Mouse (Mus musculus): ENCODE results near the gene Tnfrsf13b. TPM values are rescaled to one million over a fixed set of nuclear protein-coding genes. Genes with fewer than 3 reads are reported as not detected.
A peak's percentile ranks its signal among the peaks of the same experiment; 100 is the strongest.
"Not testable (repeated sequence)": the region's sequence is repeated elsewhere in the genome, so short reads cannot be mapped to it uniquely, and the experiment has no call there.

Tnfrsf13b gene
- total RNA-seq, 2 experiments from 2014 or later = 1.1 to 1.4 TPM

DNA sequence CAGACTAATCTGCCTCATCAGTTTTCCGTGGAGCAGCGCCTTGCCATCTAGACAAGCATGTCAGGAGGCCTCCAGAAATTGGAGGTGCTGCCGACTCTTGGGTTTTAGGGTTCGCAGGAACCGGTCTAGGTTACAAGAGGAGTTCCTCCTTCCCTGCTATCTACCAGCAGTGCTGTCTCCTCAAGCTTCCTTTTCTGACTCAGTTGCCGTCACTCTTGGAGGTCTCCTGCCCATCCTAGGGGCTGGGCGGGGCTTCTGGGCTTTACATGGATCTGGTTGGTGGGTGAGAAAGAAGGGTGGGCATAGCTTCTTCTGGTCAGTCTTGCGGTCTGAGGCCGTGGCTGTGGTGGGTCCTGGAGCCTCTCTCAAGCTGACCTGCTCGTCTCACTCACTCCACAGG, 2.8 kb downstream of the Tnfrsf13b start:
- DNase-seq = no peak

DNA sequence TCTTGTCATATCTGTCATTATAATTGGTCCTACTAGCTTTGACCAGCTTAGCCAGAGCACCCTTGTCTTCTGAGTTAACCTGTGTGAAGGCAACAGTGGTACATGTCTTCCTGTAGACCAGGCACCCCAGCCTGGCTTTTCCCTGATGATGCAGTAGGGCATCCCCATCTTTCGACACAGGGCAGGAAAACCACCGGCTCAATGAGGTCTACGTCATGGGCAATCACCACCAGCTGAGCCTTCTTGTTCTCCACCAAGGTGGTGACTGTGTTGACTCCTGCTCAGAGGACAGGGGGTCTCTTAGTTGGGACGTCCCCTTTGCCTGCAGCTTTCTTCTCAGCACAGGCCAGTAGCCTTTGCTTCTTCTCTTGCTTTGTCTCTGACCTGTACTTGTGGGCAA, 4.1 kb downstream of the Tnfrsf13b start:
- not testable (repeated sequence) for DNase-seq

DNA sequence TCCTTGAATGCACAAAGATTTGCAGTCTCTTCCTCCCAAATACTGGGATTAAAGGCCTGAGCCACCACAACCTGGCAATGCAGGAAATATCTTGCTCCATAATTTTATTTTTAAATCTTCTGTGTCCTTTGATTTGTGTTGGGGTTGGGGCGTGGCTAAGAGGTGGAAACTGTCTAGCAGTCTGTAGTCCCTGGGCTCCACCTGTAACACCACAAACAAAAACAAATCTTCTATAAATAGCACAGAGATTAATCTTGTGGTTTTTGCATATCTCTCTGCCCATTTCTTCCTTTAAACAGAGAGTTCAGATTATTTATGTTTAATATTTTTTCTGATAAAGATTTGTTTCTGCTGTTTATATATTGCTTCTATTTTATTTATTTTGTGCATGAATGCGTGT, 6.4 kb downstream of the Tnfrsf13b start:
- DNase-seq = no peak

DNA sequence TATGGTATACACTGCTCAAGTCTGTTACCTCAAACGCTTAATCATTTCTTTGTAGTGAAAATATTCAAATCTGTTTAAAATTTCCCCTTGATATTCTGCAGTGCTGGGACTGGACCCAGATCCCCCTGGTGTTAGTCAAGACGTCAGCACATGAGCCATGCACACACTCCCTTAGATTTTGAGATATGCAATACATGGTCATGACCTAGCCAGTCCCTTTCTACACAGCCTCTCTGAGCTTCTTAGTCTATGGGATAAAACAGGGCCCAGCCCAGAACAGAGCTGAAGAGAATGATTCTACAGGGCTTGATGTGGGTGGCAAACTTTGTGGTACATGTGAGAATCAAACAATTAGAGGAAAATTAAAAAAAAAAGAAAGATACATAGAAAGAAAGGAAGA, 15.1 kb downstream of the Tnfrsf13b start:
- no peak for DNase-seq

DNA sequence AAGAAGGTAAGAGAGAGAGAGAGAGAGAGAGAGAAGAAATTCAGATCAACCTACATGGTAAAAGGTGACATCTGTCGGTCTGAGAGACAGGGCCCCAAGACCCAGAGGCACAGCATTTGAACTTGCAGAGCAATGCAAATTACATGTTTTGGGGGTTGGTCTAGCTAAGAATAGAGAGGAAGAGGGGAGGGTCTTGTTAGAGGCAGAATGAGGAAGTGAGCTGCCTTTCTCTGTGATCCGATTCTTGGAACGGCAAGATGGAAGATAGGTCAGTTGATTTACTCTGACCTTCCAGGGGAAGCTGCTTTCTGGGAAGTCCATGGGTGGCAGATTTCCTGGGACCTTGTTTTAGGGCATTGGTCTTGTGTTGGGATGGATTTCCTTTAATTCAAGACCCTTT, 15.7 kb downstream of the Tnfrsf13b start:
- no peak for DNase-seq

DNA sequence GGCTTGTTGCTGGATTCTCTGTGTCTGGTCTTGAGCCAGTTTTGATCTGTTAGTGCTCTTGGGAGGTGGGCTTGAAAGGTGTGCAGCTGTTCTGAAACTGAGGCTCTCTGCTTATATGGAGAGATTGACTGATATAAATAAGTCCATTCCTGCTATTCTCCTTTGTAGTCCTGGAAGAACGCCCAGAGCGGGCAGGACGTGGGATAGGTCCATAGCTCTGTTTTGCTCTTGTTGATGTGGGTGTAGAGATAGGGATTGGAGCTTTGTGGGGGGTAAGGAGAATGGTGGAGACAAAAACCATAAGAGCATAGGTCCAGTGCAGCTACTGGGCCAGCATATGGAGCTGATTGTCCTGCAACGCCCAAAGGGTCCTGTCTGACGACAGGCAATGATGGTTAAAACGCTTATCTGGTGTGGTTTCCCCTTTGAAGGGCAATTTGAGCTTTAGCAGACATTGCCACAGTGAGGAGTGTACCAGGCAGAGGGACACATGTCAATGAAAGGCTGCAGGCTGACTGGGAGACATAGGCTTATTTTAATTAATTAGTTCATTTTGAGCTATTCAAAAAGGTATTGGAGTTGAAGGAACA, 16.5 kb downstream of the Tnfrsf13b start:
- DNase-seq = no peak

DNA sequence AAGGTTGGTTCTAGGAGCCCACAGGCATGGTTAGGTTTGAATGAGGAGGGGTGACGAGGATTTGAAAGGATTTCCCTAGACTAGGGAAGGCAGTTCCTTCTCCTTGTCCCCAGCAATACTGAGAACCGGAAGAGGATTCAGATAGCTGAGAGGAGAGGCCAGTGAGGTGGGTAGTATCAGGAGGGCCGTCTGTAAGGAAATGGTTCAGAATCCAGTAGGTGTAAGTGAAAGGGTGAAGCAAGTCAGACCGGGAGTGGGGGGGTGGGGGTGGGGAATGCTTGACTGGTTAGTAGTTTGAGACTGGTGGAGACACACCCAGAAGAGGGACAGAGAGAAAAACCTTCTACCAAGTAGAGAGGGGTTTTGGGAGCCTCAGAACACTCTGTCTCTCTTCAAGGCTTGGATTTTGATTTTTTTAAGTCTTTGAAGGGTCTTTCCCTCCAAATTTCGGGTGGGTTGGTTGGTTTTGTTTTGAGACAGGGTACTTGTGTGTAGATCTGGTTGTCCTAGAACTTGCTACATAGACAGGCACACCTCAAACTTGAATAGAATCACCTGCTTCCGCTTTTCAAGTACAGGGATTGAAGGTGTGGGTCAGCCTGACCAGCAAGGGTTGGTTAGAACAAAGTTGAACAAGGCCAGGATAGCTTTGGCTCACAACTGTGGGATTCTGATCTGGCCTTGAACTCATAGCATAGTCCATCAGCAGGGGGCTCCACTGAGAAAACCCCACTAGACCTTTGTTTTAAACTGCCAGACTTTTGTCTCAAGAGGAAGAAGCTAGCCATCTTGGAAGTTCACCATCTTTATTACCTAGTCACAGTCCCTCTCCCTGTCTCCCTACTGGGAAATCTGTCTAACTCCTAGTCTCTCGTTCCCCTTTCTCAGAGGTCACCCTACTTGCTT, 17.3 kb downstream of the Tnfrsf13b start:
- DNase-seq = no peak

DNA sequence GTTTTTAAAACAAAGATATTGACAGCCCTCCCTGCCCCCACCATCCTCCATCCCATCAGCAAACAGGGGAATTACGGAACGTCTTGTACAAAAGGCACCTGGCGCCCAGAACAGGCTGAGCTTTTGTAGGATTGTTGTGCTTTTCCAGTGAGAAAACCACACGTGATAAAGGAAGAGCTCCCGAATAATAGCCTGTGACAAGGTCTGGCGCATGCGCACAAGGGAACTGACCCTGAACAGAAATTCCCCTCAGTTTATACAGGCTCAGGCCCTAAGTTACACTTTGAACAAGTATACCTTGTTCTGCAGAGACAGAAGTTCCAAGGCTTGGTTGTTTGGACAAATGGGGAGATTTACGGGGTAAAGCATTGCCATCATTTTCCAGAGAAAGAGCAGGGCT, 19.0 kb downstream of the Tnfrsf13b start:
- no peak for DNase-seq

DNA sequence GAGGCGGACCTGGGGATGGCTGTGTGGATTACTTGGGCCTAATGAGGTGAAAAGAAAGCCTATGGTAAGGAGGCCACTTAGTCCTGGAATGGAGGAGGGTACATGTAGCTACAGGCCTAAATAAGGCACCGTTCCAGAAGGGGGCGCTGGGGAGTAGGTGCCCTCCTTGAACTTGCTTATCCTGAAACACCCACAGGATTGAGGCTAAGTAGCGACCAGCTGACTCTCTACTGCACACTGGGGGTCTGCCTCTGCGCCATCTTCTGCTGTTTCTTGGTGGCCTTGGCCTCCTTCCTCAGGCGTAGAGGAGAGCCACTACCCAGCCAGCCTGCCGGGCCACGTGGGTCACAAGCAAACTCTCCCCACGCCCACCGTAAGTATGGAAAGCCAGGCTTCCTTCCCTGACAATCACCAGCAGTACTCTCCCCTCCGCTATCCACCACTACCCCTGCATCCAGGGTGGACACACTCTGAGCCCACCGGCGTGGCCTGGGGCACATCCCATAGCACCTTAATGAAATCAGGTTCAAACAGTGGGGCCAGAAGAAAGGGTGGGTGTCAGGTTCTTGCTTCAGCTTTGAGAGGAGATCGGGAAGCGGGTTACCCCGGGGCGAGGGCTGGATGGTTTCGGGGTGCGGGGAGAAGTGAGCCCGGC, 20.2 kb downstream of the Tnfrsf13b start:
- DNase-seq = no peak

DNA sequence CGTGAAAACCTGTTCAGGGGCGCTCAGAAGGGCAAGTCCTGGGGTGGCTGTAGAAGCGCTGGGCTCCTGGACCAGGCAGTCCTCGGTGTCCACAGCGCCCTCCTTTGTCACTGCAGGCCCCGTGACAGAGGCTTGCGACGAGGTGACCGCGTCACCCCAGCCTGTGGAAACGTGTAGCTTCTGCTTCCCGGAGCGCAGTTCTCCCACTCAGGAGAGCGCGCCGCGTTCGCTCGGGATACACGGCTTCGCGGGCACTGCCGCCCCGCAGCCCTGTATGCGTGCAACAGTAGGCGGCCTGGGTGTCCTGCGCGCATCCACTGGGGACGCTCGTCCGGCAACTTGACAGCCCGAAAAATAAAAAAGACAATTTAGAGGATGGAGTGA, 20.7 kb downstream of the Tnfrsf13b start:
- peak in 1 of 2 experiments; percentile 31 for DNase-seq

DNA sequence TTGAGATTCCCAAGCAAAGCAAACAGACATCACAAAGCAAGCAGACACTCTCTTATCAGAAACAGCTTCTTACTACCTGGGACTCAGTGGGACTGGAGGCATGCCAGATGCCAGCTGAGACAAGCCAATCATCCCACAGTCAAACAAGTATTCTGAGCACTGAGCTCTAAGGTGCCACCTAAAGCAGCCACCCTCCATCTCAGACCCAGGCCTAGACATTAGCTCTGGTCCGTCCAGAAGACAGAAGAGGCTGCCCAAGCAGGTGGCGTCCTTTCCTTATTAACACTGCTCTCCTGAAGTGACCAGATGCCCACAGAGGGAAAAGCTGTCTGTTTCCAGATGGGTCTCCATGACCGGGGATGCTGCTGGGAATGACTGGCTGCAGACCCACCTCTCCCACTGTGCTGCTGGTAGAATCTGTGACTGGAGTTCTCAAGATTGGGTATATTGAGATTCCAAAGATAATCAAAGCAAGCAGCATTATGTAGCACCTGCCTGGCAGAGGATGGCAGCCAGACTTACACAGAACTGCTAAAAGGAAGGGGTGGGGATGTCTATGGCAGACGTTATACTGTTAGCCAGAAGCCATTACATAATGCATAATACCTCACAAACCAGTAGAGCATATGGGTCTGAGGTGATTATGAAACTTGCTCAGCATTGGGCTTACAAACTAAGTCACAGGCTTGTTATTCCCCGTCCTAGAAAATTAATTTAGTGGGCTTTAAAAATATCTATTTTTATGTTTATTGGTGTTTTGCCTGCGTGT, 23.9 kb downstream of the Tnfrsf13b start:
- DNase-seq = no peak

DNA sequence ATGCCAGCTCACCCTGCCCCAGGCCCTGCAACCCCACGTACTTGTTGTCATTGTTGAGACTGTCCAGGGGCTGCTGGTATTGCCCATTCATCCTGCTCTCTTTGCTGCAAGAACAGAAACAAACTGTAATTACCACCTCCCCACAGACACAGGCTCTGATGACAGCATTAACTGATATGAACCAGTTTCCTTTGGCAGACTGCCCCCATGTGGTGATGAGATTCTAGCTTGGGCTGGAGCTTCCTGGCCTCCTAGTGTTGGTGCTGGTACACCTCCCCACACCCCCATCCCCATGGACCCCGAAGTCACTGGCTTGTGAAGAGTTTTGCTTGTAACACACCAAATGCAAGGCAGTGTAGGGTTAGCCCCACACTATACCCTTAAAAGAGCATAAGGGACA, 29.2 kb downstream of the Tnfrsf13b start:
- DNase-seq = peak in 1 of 2 experiments; percentile 47

DNA sequence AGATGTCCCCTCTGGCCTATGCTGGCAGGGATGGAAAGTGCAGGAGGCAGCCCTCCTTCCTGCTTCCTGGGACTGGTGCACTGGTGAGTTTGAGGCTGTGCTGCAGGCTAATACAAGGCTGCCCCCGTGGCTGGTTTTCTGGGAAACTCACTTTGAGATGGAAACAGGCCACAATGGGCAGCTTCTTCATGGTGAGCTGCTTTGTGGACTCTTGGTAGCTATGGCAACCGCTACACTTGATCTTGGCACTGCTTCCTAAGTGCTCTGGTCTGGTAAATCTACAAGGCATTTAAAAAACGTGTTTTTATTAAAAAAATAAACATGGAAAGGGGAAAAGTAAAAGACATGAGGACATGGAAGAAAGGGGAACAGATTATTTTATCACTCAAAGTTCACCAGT, 31.6 kb downstream of the Tnfrsf13b start:
- DNase-seq = no peak

DNA sequence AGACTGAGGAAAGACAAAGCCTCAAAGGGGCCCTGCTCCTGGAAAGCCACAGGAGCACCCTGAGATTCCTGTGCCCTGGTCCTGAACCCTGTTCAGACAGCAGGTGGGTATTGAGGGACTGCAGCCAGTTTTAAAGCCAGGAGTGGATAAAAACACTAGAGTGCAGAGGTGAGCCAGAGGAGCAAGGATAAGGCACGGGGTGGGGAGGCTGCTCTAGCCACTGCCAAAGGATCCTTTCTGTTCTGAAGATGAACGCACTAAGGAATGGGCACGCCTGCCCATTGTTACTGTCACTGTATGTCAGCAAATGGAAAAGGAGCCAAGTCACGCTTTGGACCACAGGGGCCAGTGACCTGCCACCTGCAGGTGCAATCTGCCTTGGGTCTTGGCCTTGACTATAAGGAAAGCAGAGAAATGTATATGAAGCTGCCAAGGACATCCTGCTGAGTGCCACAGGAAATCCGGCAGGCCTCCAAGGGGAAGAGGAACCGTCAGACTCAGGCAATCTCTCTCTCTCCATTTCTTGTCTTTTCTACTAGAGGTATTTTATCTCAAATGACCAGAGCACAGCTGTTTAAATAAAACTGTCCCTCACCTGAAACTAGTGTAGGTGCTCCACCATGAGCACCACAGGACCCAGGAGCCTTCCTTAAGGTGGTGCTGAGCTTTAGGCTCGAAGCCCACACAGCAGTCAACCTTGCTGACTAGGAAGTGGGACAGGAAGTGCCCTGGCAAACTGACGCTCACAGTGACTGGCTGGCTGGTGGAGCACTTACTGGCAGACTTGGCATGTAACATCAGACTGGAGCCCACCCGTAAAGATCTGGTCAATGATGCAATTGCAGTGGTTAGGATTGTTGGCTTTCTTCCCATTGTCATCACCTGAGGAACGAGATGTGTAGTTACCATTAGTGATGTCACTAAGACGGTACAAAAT, 33.5 kb downstream of the Tnfrsf13b start:
- DNase-seq = no peak

DNA sequence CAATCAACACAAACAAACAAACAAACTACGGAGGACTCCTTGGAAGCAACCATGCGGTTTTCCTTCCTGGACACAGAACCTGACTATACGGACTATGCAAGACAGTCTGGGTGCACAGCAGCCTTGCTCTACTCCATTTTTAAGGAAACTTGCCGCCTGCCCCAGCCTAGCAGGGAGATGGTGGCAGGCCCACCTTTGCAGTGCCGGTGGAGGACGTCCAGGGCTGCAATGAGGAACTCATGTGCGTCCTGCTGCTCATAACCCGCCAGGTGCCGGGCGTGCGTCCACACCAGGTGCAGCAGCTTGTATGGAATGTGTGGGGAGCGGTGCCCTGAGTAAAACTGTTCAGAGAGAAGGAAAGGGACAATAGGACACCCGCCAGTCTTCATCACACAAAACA, 34.6 kb downstream of the Tnfrsf13b start:
- DNase-seq = no peak

DNA sequence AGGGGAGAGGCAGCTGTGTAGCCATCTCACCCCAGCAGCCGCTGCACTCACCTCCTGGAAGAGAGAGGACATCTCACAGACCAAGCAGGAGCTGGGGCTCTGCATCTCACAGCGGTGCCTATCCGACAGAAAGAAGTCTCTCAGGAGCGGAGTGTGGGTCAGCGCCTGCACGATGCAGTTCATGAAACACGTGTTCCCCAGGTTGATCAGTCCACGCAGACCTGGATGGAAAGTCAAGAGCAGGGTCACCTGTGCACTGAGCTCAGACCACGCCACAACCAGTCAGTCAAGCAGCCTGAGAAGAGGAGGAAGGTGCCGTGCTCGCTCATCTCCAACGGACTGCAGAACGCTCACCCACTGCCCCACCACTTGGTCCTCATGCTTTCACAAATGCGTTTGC, 36.2 kb downstream of the Tnfrsf13b start:
- DNase-seq = no peak

DNA sequence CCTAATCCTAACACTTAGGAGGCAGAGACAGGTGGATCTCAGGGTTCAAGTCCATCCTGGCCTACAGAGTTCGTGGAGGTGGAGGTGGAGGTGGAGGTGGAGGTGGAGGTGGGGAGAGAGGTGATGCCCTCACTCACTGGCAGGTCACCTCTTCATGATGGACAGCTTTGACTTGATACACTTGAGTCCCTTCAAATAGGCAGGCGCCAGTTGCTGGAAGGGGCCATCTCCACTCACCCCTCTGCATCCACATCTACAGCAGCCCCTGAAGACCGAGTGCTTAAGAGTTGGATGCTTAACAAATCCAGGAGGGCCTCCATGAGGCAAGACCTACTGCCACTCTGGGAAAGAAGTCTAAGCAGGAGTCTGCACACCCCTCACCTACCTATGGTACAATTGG, 36.8 kb downstream of the Tnfrsf13b start:
- DNase-seq = no peak

DNA sequence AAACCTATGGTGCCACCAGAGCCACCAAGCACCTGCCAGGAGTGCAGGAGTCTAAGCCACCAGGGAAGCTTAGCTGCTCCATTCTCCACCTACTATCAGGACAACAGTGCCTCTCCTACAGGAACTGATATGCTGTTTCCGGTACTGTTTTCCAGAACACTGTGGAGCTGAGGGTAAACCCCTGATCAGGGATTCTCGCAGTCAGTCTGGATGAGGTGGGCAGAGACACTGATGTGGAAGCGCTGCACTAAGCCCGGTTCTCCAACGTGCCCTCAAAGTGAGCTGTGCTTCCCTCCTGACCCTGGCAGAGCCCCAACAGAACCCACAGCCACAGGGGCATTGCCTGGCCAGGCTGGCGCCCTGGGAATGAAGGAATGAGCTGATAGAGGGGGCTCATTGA, 37.8 kb downstream of the Tnfrsf13b start:
- no peak for DNase-seq

DNA sequence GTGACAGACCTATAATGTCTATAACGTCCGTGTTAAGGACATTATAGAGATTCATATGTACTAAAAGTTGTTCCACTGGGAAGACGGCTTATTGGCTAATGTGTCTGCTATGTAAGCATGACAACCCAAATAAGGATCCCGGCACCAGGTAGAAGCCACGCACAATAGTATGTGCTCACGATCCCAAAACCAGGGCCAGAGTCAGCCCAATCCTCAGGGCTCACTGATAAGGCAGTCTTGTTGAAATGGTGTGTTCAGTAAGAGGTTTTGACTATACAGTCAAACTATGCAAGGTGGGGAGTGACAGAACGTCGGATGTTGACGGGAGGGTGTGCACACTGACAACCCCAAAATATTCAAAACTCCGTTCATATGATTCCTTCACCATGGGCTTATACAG, 38.3 kb downstream of the Tnfrsf13b start:
- no peak for DNase-seq

DNA sequence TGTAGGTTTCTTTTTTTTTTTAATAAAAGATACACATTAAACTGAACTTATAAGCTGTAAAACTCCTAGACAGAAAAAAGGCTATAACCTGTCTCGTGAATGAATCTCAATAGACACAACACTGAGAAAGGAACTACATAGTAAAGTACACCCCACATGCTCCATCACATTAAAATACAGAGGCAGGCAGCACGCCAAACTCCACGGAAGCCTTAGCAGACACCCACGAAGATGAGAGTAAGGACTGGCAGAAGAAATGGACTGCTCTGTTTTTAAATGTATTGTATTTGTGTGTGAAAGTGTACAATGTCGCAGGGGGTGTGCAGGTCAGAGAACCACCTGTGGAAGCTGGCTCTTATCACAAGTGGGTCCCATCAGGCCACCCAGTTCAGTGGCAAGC, 43.6 kb downstream of the Tnfrsf13b start:
- DNase-seq = no peak

DNA sequence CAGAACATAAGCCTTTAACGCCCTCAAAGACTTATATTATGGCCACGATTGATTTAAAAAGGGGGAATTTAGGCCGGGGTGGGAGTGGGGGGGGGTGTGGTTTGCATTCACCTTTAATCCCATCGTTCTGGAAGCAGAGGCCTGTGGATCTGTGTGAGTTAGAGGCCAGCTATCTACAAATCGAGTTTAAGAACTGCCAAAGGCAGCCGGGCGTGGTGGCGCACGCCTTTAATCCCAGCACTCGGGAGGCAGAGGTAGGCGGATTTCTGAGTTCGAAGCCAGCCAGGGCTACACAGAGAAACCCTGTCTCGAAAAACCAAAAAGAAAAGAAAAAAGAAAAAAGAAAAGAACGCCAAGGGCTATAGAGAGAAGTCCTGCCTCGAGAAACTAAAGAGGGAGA, 46.9 kb downstream of the Tnfrsf13b start:
- DNase-seq = not testable (repeated sequence)
